ENCODE assay signal across 9 mouse cellular contexts in genomic region chr5:92498661-92499060, GRCm38 (mm10). TPM values are rescaled to one million over a fixed set of nuclear protein-coding genes. Genes with fewer than 3 reads are reported as not detected.
DNase-seq lines count a peak whose midpoint lies in the region; ATAC-seq lines count a peak whose summit lies in the region.
"Had no signal": no experiment of that assay in that cellular context is flagged by ENCODE, and none has a peak within 500 bp of the region (broad histone marks: within the 10 kb centered on the region; RNA-seq: fewer than 3 reads in every experiment).

No protein-coding gene starts in this region.

- ATAC-seq in neural tube, embryonic 12.5 days (ENCODE audit: low FRiP score, low read depth) = peak; percentile 48; the same call in 1 of the 2 replicates

- peaks cover 32% of the 10 kb centered on the region for H3K4me1 ChIP-seq in neural tube, embryonic 12.5 days

- intact Hi-C loops in heart, postnatal 25 days (cut with DNase I) = no loop called here

- WGBS in neural tube, embryonic 12.5 days = 35% methylated on average over 5 of the region's 5 CpGs

- no peaks in the 10 kb centered on the region for H3K9me3 ChIP-seq in neural tube, embryonic 12.5 days

- H3K27me3 ChIP-seq in neural tube, embryonic 12.5 days (replicated peaks) = no peaks in the 10 kb centered on the region

- H3K9ac ChIP-seq in neural tube, embryonic 12.5 days = no peak overlapping the region

- no peaks in the 10 kb centered on the region for H3K36me3 ChIP-seq in neural tube, embryonic 12.5 days

- H3K4me3 ChIP-seq in neural tube, embryonic 12.5 days = no peak overlapping the region

- peak; percentile 30 for DNase-seq in adrenal gland, adult 2 months
- DNase-seq in adrenal gland, postnatal 4 days (ENCODE audit: low spot score in 2 of 2) = no peak
- DNase-seq in thymus, postnatal 14 days = peak; percentile 3
- DNase-seq in thymus, postnatal 36 days = no peak
- peak; percentile 36 for DNase-seq in heart, postnatal 25 days (ENCODE audit: low spot score)
- peak; percentile 77 for DNase-seq in layer of hippocampus, adult 9-11 months
- no peak for DNase-seq in c-Kit-positive CD71-positive TER-119-positive erythroid progenitor cells, embryonic 14.5 days (ENCODE audit: low spot score)

- H3K4me2 ChIP-seq in neural tube, embryonic 12.5 days (replicated peaks) = peak overlapping the region; percentile 4; the same call in 1 of the 2 replicates

- no peak overlapping the region for H3K27ac ChIP-seq in neural tube, embryonic 12.5 days

RNA-seq across cellular contexts. Expression of gene Scarb2, which starts 8.0 kb away (rescaled TPM):
- 10 to 100 TPM; 58.7 to 79.0 TPM for total RNA-seq in adrenal gland, adult 2 months (2021)
- polyA plus RNA-seq in adrenal gland, adult 2 months (2012; rRNA removed) = 18.1 and 19.6 TPM in 2 replicates
- 10 to 100 TPM; 75.9 to 87.0 TPM for total RNA-seq in adrenal gland, postnatal 4 days (2021)
- 10 to 100 TPM; 70.5 to 74.6 TPM for total RNA-seq in heart, postnatal 25 days (2021)
- polyA plus RNA-seq in neural tube, embryonic 12.5 days (2016; fragmentation: Nextera tagmentation; extraction: Ambion mirVana) = 16.1 and 17.8 TPM in 2 replicates

RNA-seq across cellular contexts. Expression of gene Fam47e, which starts 56.2 kb away (rescaled TPM):
- not detected for total RNA-seq in adrenal gland, adult 2 months (2021)
- not detected in 2 replicates for polyA plus RNA-seq in adrenal gland, adult 2 months (2012; rRNA removed)
- total RNA-seq in adrenal gland, postnatal 4 days (2021) = under 1 TPM in 1 of 2 experiments, not detected in 1; 0.96 TPM
- not detected for total RNA-seq in heart, postnatal 25 days (2021)
- not detected in 2 replicates for polyA plus RNA-seq in neural tube, embryonic 12.5 days (2016; fragmentation: Nextera tagmentation; extraction: Ambion mirVana)
- polyA plus RNA-seq: testis, adult 2 months had no signal

Comparison
In these comparisons a context has a peak if more than half of its experiments do, and no peak if none do; other contexts are left out.
1. DNase-seq: peak in adrenal gland, adult 2 months (single experiment), thymus, postnatal 14 days (single experiment), heart, postnatal 25 days (single experiment) and layer of hippocampus, adult 9-11 months (single experiment); none in adrenal gland, postnatal 4 days (0 of 2), thymus, postnatal 36 days (0 of 2) and c-Kit-positive CD71-positive TER-119-positive erythroid progenitor cells, embryonic 14.5 days (single experiment).